Mouse (Mus musculus): ENCODE data around the gene Ccl5. TPM values are rescaled to one million over a fixed set of nuclear protein-coding genes. Genes with fewer than 3 reads are reported as not detected.

The Ccl5 gene
- polyA plus RNA-seq, 1 experiment = 0.85 TPM

DNA sequence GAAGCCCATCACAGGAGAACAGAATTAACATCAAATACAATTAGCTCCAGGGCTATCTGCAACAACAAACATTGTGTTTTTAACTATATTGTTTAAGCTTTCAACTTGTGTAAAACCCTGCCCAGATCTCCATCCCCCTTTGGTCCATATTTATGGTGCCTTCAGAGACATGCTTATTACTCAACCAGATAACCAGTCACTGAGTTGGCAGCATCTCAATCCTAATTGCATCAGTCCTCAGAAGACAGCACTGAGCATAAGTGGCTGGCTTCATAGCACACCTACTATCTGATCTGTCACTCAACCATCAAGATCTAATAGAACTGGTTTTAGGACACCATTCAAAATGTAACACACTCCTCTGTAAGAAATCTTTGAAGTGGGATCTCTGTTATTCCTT lies 20.8 kb downstream of the Ccl5 start:
- Histone ChIP-seq H3K27ac (ENCODE audit: insufficient read depth, low read length) (no peak overlapping the region), H3K4me3 (replicated peaks; ENCODE audit: insufficient read depth, low read depth, low read length) (no peak overlapping the region), H3K4me1 (ENCODE audit: control insufficient read depth, insufficient read depth, low read length) (no peaks in the 10 kb centered on the region), H3K27me3 (ENCODE audit: control insufficient read depth, insufficient read depth, low read length) (no peaks in the 10 kb centered on the region)
- TF ChIP-seq CTCF (IDR thresholded peaks at IDR 0.05; ENCODE audit: borderline replicate concordance, insufficient read depth, low read depth, low read length) (no peak), POLR2A (IDR thresholded peaks at IDR 0.05; ENCODE audit: borderline replicate concordance, insufficient read depth, low read length) (no peak)
- no peak for DNase-seq

DNA sequence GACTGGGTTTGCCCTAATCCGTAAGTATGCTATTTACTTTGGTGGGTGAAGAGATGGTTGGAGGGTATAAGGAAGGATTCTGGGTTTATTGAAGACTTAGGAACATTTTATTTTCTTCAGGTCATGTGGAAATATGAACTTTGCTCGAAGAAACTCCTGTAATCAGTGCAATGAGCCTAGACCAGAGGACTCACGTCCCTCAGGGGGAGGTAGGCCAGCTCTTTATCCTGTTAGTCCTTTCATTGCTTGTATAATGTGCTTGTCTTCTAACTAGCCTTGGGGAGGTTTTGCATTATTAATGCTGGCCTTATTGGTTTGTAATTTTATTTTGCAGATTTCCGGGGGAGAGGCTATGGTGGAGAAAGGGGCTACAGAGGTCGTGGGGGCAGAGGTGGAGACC lies 26.0 kb downstream of the Ccl5 start:
- H3K27ac ChIP-seq (ENCODE audit: insufficient read depth, low read length) = no peak overlapping the region
- H3K4me1 ChIP-seq (ENCODE audit: control insufficient read depth, insufficient read depth, low read length) = no peaks in the 10 kb centered on the region
- 91% methylated on average over 5 of the region's 5 CpGs for WGBS
- H3K4me3 ChIP-seq (replicated peaks; ENCODE audit: insufficient read depth, low read depth, low read length) = no peak overlapping the region
- TF ChIP-seq CTCF (IDR thresholded peaks at IDR 0.05; ENCODE audit: borderline replicate concordance, insufficient read depth, low read depth, low read length) (no peak), POLR2A (IDR thresholded peaks at IDR 0.05; ENCODE audit: borderline replicate concordance, insufficient read depth, low read length) (no peak)
- no peaks in the 10 kb centered on the region for H3K27me3 ChIP-seq (ENCODE audit: control insufficient read depth, insufficient read depth, low read length)
- DNase-seq = no peak

DNA sequence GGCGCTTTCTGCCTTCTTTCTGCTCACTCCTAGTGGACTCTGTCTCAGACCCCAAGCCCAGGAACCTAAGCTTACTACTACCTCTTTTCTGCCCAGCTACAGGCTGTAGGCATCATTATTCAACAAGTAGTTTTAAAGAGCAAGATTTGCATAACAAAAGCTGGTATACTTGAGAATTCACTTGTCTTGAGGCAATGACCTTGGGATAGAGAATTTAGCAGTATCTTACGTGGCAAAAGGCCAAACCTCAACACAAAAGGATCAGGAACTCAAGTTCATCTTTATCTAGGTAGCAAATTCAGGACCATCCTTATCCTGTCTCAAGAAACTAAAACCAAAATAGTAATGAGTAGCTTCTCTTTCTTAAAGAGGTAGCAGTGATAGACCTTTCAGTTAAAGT lies 34.7 kb downstream of the Ccl5 start:
- 76% methylated on average over 2 of the region's 2 CpGs for WGBS

DNA sequence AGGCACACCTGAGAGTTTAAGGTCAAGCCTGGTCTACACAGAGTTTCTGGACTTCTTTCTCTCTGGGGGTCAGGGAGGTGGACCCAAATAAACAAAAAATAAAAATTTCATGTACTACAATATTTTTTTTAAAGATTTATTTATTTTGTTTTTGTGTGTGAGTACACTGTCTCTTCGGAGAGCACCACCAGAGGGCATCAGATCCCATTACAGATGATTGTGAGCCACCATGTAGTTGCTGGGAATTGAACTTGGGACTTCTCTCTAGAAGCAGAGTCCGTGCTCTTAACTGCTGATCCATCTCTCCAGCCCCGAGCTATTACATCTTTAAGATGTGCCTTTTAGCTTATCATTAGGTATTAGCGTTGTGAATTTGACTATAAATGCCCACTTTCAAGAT lies 38.8 kb downstream of the Ccl5 start:
- H3K27ac ChIP-seq (ENCODE audit: insufficient read depth, low read length) = no peak overlapping the region
- WGBS = 85% methylated on average over 4 of the region's 4 CpGs

More for the DNA sequence above, 34.7 kb downstream of the Ccl5 start:
- no peak for DNase-seq
- TF ChIP-seq POLR2A (IDR thresholded peaks at IDR 0.05; ENCODE audit: borderline replicate concordance, insufficient read depth, low read length) (no peak), CTCF (IDR thresholded peaks at IDR 0.05; ENCODE audit: borderline replicate concordance, insufficient read depth, low read depth, low read length) (no peak)
- Histone ChIP-seq H3K4me1 (ENCODE audit: control insufficient read depth, insufficient read depth, low read length) (no peaks in the 10 kb centered on the region), H3K4me3 (replicated peaks; ENCODE audit: insufficient read depth, low read depth, low read length) (no peak overlapping the region), H3K27ac (ENCODE audit: insufficient read depth, low read length) (no peak overlapping the region), H3K27me3 (ENCODE audit: control insufficient read depth, insufficient read depth, low read length) (no peaks in the 10 kb centered on the region)

More for the DNA sequence above, 38.8 kb downstream of the Ccl5 start:
- no peaks in the 10 kb centered on the region for H3K4me1 ChIP-seq (ENCODE audit: control insufficient read depth, insufficient read depth, low read length)
- no peak for DNase-seq
- TF ChIP-seq CTCF (IDR thresholded peaks at IDR 0.05; ENCODE audit: borderline replicate concordance, insufficient read depth, low read depth, low read length) (no peak), POLR2A (IDR thresholded peaks at IDR 0.05; ENCODE audit: borderline replicate concordance, insufficient read depth, low read length) (no peak)
- H3K4me3 ChIP-seq (replicated peaks; ENCODE audit: insufficient read depth, low read depth, low read length) = no peak overlapping the region
- no peaks in the 10 kb centered on the region for H3K27me3 ChIP-seq (ENCODE audit: control insufficient read depth, insufficient read depth, low read length)

Other genes with a start within 250 kb of the Ccl5 start
- gene Slfn14, start 243.8 kb downstream of the Ccl5 start, polyA plus RNA-seq (2012; rRNA removed) = 0.03 TPM in 1 of 2 replicates, not detected in the other
- gene Ap2b1, start 231.5 kb downstream of the Ccl5 start, polyA plus RNA-seq (2012; rRNA removed) = 116 and 117 TPM in 2 replicates
- 8.6 and 9.8 TPM in 2 replicates for gene Pex12, start 227.9 kb downstream of the Ccl5 start, polyA plus RNA-seq (2012; rRNA removed)
- 121 and 126 TPM in 2 replicates for gene Rasl10b, start 121.4 kb downstream of the Ccl5 start, polyA plus RNA-seq (2012; rRNA removed)
- gene Gas2l2, start 101.1 kb downstream of the Ccl5 start, polyA plus RNA-seq (2012; rRNA removed) = 0.16 and 0.22 TPM in 2 replicates
- gene 1700020L24Rik, start 92.8 kb downstream of the Ccl5 start, polyA plus RNA-seq (2012; rRNA removed) = 1.5 and 3.1 TPM in 2 replicates
- 4.3 and 4.8 TPM in 2 replicates for gene Mmp28, start 67.4 kb downstream of the Ccl5 start, polyA plus RNA-seq (2012; rRNA removed)
- 60.0 and 60.1 TPM in 2 replicates for gene Taf15, start 57.4 kb downstream of the Ccl5 start, polyA plus RNA-seq (2012; rRNA removed)
- not detected in 2 replicates for gene Heatr9, start 8.3 kb downstream of the Ccl5 start, polyA plus RNA-seq (2012; rRNA removed)
- 0.62 and 0.87 TPM in 2 replicates for gene Ccl9, start 48.1 kb upstream of the Ccl5 start, polyA plus RNA-seq (2012; rRNA removed)
- gene Ccl6, start 62.6 kb upstream of the Ccl5 start, polyA plus RNA-seq (2012; rRNA removed) = 1.0 and 1.7 TPM in 2 replicates
- not detected in 2 replicates for gene Rpl9-ps1, start 115.1 kb upstream of the Ccl5 start, polyA plus RNA-seq (2012; rRNA removed)
- 0.25 and 0.41 TPM in 2 replicates for gene Ccl3, start 118.8 kb upstream of the Ccl5 start, polyA plus RNA-seq (2012; rRNA removed)
- gene Ccl4, start 132.1 kb upstream of the Ccl5 start, polyA plus RNA-seq (2012; rRNA removed) = 0.25 and 0.32 TPM in 2 replicates
- gene Wfdc17, start 173.5 kb upstream of the Ccl5 start, polyA plus RNA-seq (2012; rRNA removed) = 0.51 and 1.1 TPM in 2 replicates
- 3.0 and 5.3 TPM in 2 replicates for gene Wfdc18, start 178.5 kb upstream of the Ccl5 start, polyA plus RNA-seq (2012; rRNA removed)
- 0.36 TPM in 1 of 2 replicates, not detected in the other for gene Wfdc21, start 216.4 kb upstream of the Ccl5 start, polyA plus RNA-seq (2012; rRNA removed)
- 17.4 and 19.0 TPM in 2 replicates for gene Heatr6, start 223.2 kb upstream of the Ccl5 start, polyA plus RNA-seq (2012; rRNA removed)

Measured in cerebellum, adult 2 months (tissue).